Mouse (Mus musculus): ENCODE measurements around the gene Jarid2. TPM values are rescaled to one million over a fixed set of nuclear protein-coding genes. Genes with fewer than 3 reads are reported as not detected.

The Jarid2 gene
- total and polyA plus RNA-seq, 2 experiments from 2014 or later = 16.5 to 22.2 TPM

GRCm38 (mm10) chr13:44954232-44954568, 224.9 kb downstream of the Jarid2 start:
- 94% methylated on average over 1 of the region's 1 CpGs for WGBS
- no peak overlapping the region for H3K9ac ChIP-seq
- no peak for TF ChIP-seq CTCF (IDR thresholded peaks at IDR 0.05; ENCODE audit: low read depth)
- no peak overlapping the region for H3K27ac ChIP-seq (ENCODE audit: low read depth, low read length)
- no peaks in the 10 kb centered on the region for H3K4me1 ChIP-seq (ENCODE audit: insufficient read depth)
- H3K36me3 ChIP-seq (ENCODE audit: insufficient read depth) = no peaks in the 10 kb centered on the region
- DNase-seq (no peak), ATAC-seq (no peak)
- no peak overlapping the region for H3K4me2 ChIP-seq (ENCODE audit: low read depth)
- no peak overlapping the region for H3K4me3 ChIP-seq (ENCODE audit: low read depth, low read length)
- no peaks in the 10 kb centered on the region for H3K9me3 ChIP-seq (ENCODE audit: low read length)
- H3K27me3 ChIP-seq (ENCODE audit: insufficient read depth, low read length) = no peaks in the 10 kb centered on the region

- H3K27me3 ChIP-seq (ENCODE audit: insufficient read depth, low read length) = no peaks in the 10 kb centered on the region
- no peak overlapping the region for H3K9ac ChIP-seq
- H3K4me2 ChIP-seq (ENCODE audit: low read depth) = no peak overlapping the region
- no peak for ATAC-seq
- H3K4me1 ChIP-seq (ENCODE audit: insufficient read depth) = no peaks in the 10 kb centered on the region
- no peaks in the 10 kb centered on the region for H3K36me3 ChIP-seq (ENCODE audit: insufficient read depth)
- WGBS = 95% methylated on average over 6 of the region's 6 CpGs
- DNase-seq = no peak
- no peaks in the 10 kb centered on the region for H3K9me3 ChIP-seq (ENCODE audit: low read length)
- TF ChIP-seq CTCF (IDR thresholded peaks at IDR 0.05; ENCODE audit: low read depth) = no peak
- no peak overlapping the region for H3K27ac ChIP-seq (ENCODE audit: low read depth, low read length)
- no peak overlapping the region for H3K4me3 ChIP-seq (ENCODE audit: low read depth, low read length)
These were observed 226.5 kb downstream of the Jarid2 start for GRCm38 (mm10) chr13:44955781-44956180.

GRCm38 (mm10) chr13:44957049-44957448, 227.8 kb downstream of the Jarid2 start:
- TF ChIP-seq CTCF (IDR thresholded peaks at IDR 0.05; ENCODE audit: low read depth) = no peak
- Histone ChIP-seq H3K4me2 (ENCODE audit: low read depth) (no peak overlapping the region), H3K27ac (ENCODE audit: low read depth, low read length) (no peak overlapping the region), H3K4me3 (ENCODE audit: low read depth, low read length) (no peak overlapping the region), H3K27me3 (ENCODE audit: insufficient read depth, low read length) (no peaks in the 10 kb centered on the region), H3K9me3 (ENCODE audit: low read length) (no peaks in the 10 kb centered on the region), H3K36me3 (ENCODE audit: insufficient read depth) (no peaks in the 10 kb centered on the region), H3K9ac (no peak overlapping the region), H3K4me1 (ENCODE audit: insufficient read depth) (peaks cover 3% of the 10 kb centered on the region; the same call in 1 of the 2 replicates)
- WGBS = 96% methylated on average over 8 of the region's 8 CpGs
- ATAC-seq = no peak
- DNase-seq = no peak

GRCm38 (mm10) chr13:44960542-44961291, 231.4 kb downstream of the Jarid2 start:
- H3K27me3 ChIP-seq (ENCODE audit: insufficient read depth, low read length) = no peaks in the 10 kb centered on the region
- WGBS = 45% methylated on average over 5 of the region's 5 CpGs
- H3K4me2 ChIP-seq (ENCODE audit: low read depth) = no peak overlapping the region
- H3K4me1 ChIP-seq (ENCODE audit: insufficient read depth) = peaks cover 3% of the 10 kb centered on the region; the same call in 1 of the 2 replicates
- H3K36me3 ChIP-seq (ENCODE audit: insufficient read depth) = no peaks in the 10 kb centered on the region
- H3K9me3 ChIP-seq (ENCODE audit: low read length) = no peaks in the 10 kb centered on the region
- no peak overlapping the region for H3K4me3 ChIP-seq (ENCODE audit: low read depth, low read length)
- TF ChIP-seq CTCF (IDR thresholded peaks at IDR 0.05; ENCODE audit: low read depth) = peak; percentile 24; the same call in 1 of the 2 replicates
- ATAC-seq = peak; percentile 73; the same call in 1 of the 2 replicates
- no peak overlapping the region for H3K27ac ChIP-seq (ENCODE audit: low read depth, low read length)
- H3K9ac ChIP-seq = no peak overlapping the region
- DNase-seq = peak; percentile 64
